Mouse (Mus musculus): ENCODE data around the gene Arrb1. TPM values are rescaled to one million over a fixed set of nuclear protein-coding genes. Genes with fewer than 3 reads are reported as not detected.
A peak's percentile ranks its signal among the peaks of the same experiment; 100 is the strongest.

The Arrb1 gene
- polyA plus RNA-seq, 1 experiment from 2014 or later, result 21.0 TPM

- Histone ChIP-seq H3K9me3 (replicated peaks; ENCODE audit: control insufficient read depth, low read length, poor library complexity, severe bottlenecking) (no peaks in the 10 kb centered on the region), H3K9ac (ENCODE audit: low read depth, low read length) (peak within 1 kb of the TSS; percentile 75), H3K4me3 (ENCODE audit: low read depth, low read length) (peak within 1 kb of the TSS; percentile 60), H3K4me1 (ENCODE audit: control insufficient read depth, insufficient read depth, low read length) (peaks cover 4% of the 10 kb centered on the region), H3K4me2 (ENCODE audit: low read length) (peak within 1 kb of the TSS; percentile 78), H3K27me3 (ENCODE audit: control insufficient read depth, insufficient read depth, low read depth, low read length) (peaks cover 37% of the 10 kb centered on the region), H3K27ac (ENCODE audit: low read length) (peak within 1 kb of the TSS; percentile 24; the same call in 1 of the 2 replicates), H3K36me3 (ENCODE audit: control insufficient read depth, insufficient read depth, low read length) (no peaks in the 10 kb centered on the region)
- under 1% methylated on average over 77 of the region's 83 CpGs for WGBS
- ATAC-seq, result peak; percentile 9
These were observed 91.4 kb downstream of the Arrb1 start, which contains the start of gene Tpbgl for GRCm38 (mm10) chr7:99626376-99627270. Tpbgl (minus strand) TSS chr7:99627103.

- 8% methylated on average over 7 of the region's 7 CpGs for WGBS
- Histone ChIP-seq H3K27me3 (ENCODE audit: control insufficient read depth, insufficient read depth, low read depth, low read length) (peaks cover 34% of the 10 kb centered on the region), H3K9ac (ENCODE audit: low read depth, low read length) (no peak overlapping the region), H3K4me3 (ENCODE audit: low read depth, low read length) (no peak overlapping the region), H3K4me2 (ENCODE audit: low read length) (peak overlapping the region; percentile 78; the same call in 1 of the 2 replicates), H3K36me3 (ENCODE audit: control insufficient read depth, insufficient read depth, low read length) (no peaks in the 10 kb centered on the region), H3K27ac (ENCODE audit: low read length) (no peak overlapping the region), H3K4me1 (ENCODE audit: control insufficient read depth, insufficient read depth, low read length) (peaks cover 4% of the 10 kb centered on the region), H3K9me3 (replicated peaks; ENCODE audit: control insufficient read depth, low read length, poor library complexity, severe bottlenecking) (no peaks in the 10 kb centered on the region)
- no peak for ATAC-seq
These were observed 92.1 kb downstream of the Arrb1 start for GRCm38 (mm10) chr7:99627366-99627765.

GRCm38 (mm10) chr7:99632286-99632685 is 97.0 kb downstream of the Arrb1 start:
- Histone ChIP-seq H3K4me2 (ENCODE audit: low read length) (no peak overlapping the region), H3K36me3 (ENCODE audit: control insufficient read depth, insufficient read depth, low read length) (no peaks in the 10 kb centered on the region), H3K9me3 (replicated peaks; ENCODE audit: control insufficient read depth, low read length, poor library complexity, severe bottlenecking) (no peaks in the 10 kb centered on the region), H3K4me1 (ENCODE audit: control insufficient read depth, insufficient read depth, low read length) (no peaks in the 10 kb centered on the region), H3K27me3 (ENCODE audit: control insufficient read depth, insufficient read depth, low read depth, low read length) (peaks cover 12% of the 10 kb centered on the region), H3K9ac (ENCODE audit: low read depth, low read length) (no peak overlapping the region), H3K4me3 (ENCODE audit: low read depth, low read length) (no peak overlapping the region), H3K27ac (ENCODE audit: low read length) (no peak overlapping the region)
- no peak for ATAC-seq
- 11% methylated on average over 6 of the region's 6 CpGs for WGBS

DNA sequence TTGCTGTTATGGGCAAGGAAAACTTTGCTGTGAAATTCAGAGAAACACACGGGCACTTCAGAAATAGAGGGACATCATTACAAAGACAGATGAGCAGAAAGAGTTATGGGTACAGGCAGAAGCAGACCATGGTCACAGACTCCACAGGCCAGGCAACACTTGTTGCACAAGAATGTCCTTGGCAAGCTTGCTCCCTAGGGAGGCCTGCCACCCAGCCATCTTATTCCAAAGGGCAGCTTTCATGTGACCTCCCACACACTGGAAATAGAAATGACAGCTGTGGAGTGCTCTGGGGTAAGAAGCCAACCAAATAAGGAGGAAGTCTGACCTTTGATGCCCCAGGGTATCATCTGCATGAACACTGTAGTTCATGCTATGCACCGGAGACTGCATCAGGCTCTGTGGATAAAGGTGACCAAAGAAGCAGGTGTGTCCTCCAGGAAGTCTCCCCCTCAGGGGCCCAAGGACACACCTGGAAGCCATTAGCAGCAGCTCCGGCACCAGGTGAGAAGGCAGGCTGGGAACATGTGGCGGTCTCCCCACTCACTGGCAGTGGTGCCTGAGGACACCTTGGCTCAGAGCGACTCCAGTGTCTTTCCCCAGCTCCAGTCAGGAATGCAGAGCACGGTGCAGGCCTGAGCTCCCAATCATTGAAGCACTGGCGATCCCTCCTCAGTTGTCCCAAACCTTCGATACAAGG is 98.8 kb downstream of the Arrb1 start:
- H3K9ac ChIP-seq (ENCODE audit: low read depth, low read length), result no peak overlapping the region
- H3K27ac ChIP-seq (ENCODE audit: low read length), result no peak overlapping the region
- no peaks in the 10 kb centered on the region for H3K4me1 ChIP-seq (ENCODE audit: control insufficient read depth, insufficient read depth, low read length)
- H3K36me3 ChIP-seq (ENCODE audit: control insufficient read depth, insufficient read depth, low read length), result no peaks in the 10 kb centered on the region
- H3K4me2 ChIP-seq (ENCODE audit: low read length), result no peak overlapping the region
- no peaks in the 10 kb centered on the region for H3K9me3 ChIP-seq (replicated peaks; ENCODE audit: control insufficient read depth, low read length, poor library complexity, severe bottlenecking)
- peaks cover 2% of the 10 kb centered on the region; the same call in 1 of the 2 replicates for H3K27me3 ChIP-seq (ENCODE audit: control insufficient read depth, insufficient read depth, low read depth, low read length)
- no peak for ATAC-seq
- H3K4me3 ChIP-seq (ENCODE audit: low read depth, low read length), result no peak overlapping the region
- WGBS, result 85% methylated on average over 8 of the region's 8 CpGs

DNA sequence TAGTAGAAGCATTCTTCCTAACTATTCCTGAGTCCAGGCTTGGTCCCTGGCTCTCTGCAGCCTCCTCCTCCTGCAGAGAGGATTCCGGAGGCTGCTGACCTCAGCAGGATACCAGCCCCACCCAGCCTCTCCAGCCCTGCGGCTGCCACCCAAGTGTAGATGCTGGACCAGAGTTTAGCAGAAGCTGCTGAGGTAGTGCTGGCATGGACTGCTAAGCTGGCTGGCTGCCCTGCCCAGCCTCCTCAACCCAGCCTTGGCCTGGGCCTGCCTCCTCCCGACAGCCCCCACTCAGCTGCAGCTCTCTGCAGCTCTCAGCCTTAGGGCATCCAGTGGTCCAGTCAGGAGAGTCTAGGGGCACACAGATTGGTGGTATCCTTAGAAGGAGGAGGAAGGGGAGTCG is 106.0 kb downstream of the Arrb1 start:
- no peak for ATAC-seq
- Histone ChIP-seq H3K4me1 (ENCODE audit: control insufficient read depth, insufficient read depth, low read length) (no peaks in the 10 kb centered on the region), H3K27me3 (ENCODE audit: control insufficient read depth, insufficient read depth, low read depth, low read length) (no peaks in the 10 kb centered on the region), H3K36me3 (ENCODE audit: control insufficient read depth, insufficient read depth, low read length) (no peaks in the 10 kb centered on the region), H3K27ac (ENCODE audit: low read length) (no peak overlapping the region), H3K4me3 (ENCODE audit: low read depth, low read length) (no peak overlapping the region), H3K9me3 (replicated peaks; ENCODE audit: control insufficient read depth, low read length, poor library complexity, severe bottlenecking) (no peaks in the 10 kb centered on the region), H3K9ac (ENCODE audit: low read depth, low read length) (no peak overlapping the region), H3K4me2 (ENCODE audit: low read length) (no peak overlapping the region)
- 45% methylated on average over 4 of the region's 4 CpGs for WGBS

- Histone ChIP-seq H3K27ac (ENCODE audit: low read length) (no peak overlapping the region), H3K36me3 (ENCODE audit: control insufficient read depth, insufficient read depth, low read length) (no peaks in the 10 kb centered on the region), H3K4me3 (ENCODE audit: low read depth, low read length) (no peak overlapping the region), H3K9me3 (replicated peaks; ENCODE audit: control insufficient read depth, low read length, poor library complexity, severe bottlenecking) (no peaks in the 10 kb centered on the region), H3K9ac (ENCODE audit: low read depth, low read length) (no peak overlapping the region; the same call in 1 of the 2 replicates), H3K27me3 (ENCODE audit: control insufficient read depth, insufficient read depth, low read depth, low read length) (no peaks in the 10 kb centered on the region), H3K4me1 (ENCODE audit: control insufficient read depth, insufficient read depth, low read length) (no peaks in the 10 kb centered on the region), H3K4me2 (ENCODE audit: low read length) (no peak overlapping the region)
- WGBS, result 42% methylated on average over 3 of the region's 3 CpGs
- no peak for ATAC-seq
These were observed 106.8 kb downstream of the Arrb1 start for GRCm38 (mm10) chr7:99642078-99642477.

DNA sequence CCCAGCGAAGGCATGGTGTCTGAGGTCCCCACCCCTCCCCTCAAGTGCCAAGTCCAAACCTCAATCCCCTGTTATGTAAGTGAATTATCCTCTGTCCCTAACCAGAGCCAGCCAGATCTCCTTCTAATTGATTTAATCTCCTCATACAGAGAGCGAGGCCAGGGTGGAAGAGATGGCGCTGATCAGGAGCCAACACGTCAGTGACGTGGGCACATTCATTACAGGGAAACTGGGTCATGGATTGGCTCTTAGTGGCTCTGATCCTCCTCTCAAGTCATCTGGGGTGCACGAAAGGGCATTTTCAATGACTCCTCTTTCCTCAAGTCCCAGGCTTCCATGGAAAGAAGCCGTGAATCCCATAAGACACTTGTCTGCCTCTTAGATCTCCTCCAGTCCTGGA is 109.4 kb downstream of the Arrb1 start:
- H3K27ac ChIP-seq (ENCODE audit: low read length), result no peak overlapping the region
- H3K27me3 ChIP-seq (ENCODE audit: control insufficient read depth, insufficient read depth, low read depth, low read length), result no peaks in the 10 kb centered on the region
- WGBS, result 69% methylated on average over 7 of the region's 7 CpGs
- H3K36me3 ChIP-seq (ENCODE audit: control insufficient read depth, insufficient read depth, low read length), result no peaks in the 10 kb centered on the region
- H3K4me3 ChIP-seq (ENCODE audit: low read depth, low read length), result no peak overlapping the region
- H3K4me1 ChIP-seq (ENCODE audit: control insufficient read depth, insufficient read depth, low read length), result peaks cover 2% of the 10 kb centered on the region; the same call in 1 of the 2 replicates
- ATAC-seq, result no peak
- H3K9ac ChIP-seq (ENCODE audit: low read depth, low read length), result no peak overlapping the region
- H3K4me2 ChIP-seq (ENCODE audit: low read length), result no peak overlapping the region
- H3K9me3 ChIP-seq (replicated peaks; ENCODE audit: control insufficient read depth, low read length, poor library complexity, severe bottlenecking), result no peaks in the 10 kb centered on the region

DNA sequence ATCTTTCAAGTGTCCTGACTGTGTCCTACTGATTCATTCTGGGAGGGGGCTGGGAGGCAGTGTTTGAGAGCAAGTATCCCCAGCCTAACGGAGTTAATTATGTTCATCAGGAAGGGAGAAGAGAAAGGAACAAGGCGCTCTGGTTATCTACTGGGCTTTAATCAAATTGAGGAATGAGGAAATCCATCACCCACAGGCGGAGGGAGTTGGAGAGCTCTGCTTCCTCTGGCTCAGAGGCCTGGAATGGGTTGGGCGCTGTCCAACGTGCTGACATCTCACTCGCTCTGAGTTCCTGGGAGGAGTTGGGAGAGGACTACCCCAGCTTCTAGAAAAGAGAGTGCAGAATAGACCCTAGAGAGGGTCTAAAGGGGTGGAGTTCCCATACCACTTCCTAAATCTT is 113.4 kb downstream of the Arrb1 start:
- ATAC-seq, result no peak
- Histone ChIP-seq H3K4me1 (ENCODE audit: control insufficient read depth, insufficient read depth, low read length) (peaks cover 7% of the 10 kb centered on the region), H3K4me2 (ENCODE audit: low read length) (no peak overlapping the region), H3K9me3 (replicated peaks; ENCODE audit: control insufficient read depth, low read length, poor library complexity, severe bottlenecking) (no peaks in the 10 kb centered on the region), H3K4me3 (ENCODE audit: low read depth, low read length) (no peak overlapping the region), H3K27ac (ENCODE audit: low read length) (no peak overlapping the region), H3K27me3 (ENCODE audit: control insufficient read depth, insufficient read depth, low read depth, low read length) (no peaks in the 10 kb centered on the region), H3K9ac (ENCODE audit: low read depth, low read length) (no peak overlapping the region), H3K36me3 (ENCODE audit: control insufficient read depth, insufficient read depth, low read length) (no peaks in the 10 kb centered on the region)
- 6% methylated on average over 6 of the region's 6 CpGs for WGBS

- no peaks in the 10 kb centered on the region for H3K27me3 ChIP-seq (ENCODE audit: control insufficient read depth, insufficient read depth, low read depth, low read length)
- ATAC-seq, result 0 out of 2 replicates have a peak, but pooled peaks have one; percentile 28
- no peak overlapping the region for H3K4me3 ChIP-seq (ENCODE audit: low read depth, low read length)
- H3K9me3 ChIP-seq (replicated peaks; ENCODE audit: control insufficient read depth, low read length, poor library complexity, severe bottlenecking), result no peaks in the 10 kb centered on the region
- H3K4me1 ChIP-seq (ENCODE audit: control insufficient read depth, insufficient read depth, low read length), result peaks cover 7% of the 10 kb centered on the region
- H3K27ac ChIP-seq (ENCODE audit: low read length), result no peak overlapping the region
- H3K4me2 ChIP-seq (ENCODE audit: low read length), result no peak overlapping the region
- WGBS, result 35% methylated on average over 4 of the region's 4 CpGs
- no peak overlapping the region for H3K9ac ChIP-seq (ENCODE audit: low read depth, low read length)
- no peaks in the 10 kb centered on the region for H3K36me3 ChIP-seq (ENCODE audit: control insufficient read depth, insufficient read depth, low read length)
These were observed 114.3 kb downstream of the Arrb1 start for GRCm38 (mm10) chr7:99649585-99649984.
